Comparison of ENCODE assay signal across 33 mouse cellular contexts in the genomic region with DNA sequence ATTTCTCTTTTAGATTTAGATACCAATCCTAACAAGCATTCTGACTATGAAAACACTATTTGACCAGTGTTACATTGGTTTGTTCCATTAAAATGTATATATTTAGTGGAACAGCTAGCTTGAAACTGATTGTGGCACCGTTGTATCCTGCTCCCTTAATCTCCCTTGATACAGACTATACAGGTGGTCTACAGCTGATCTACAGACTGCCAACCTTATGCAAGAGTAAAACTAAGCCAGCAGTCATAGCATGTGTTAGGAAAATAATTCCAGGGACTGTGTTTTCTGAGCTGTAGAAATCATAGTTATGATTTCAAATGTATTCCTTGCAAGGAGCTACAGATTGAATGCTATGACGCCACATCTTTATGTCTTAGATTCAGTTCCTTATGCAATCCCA.
"Had no signal": no experiment of that assay in that cellular context is flagged by ENCODE, and none has a peak within 500 bp of the region (broad histone marks: within the 10 kb centered on the region; RNA-seq: fewer than 3 reads in every experiment).

No protein-coding gene starts in this region.

- H3K27me3 ChIP-seq: heart, embryonic 13.5 days; heart, embryonic 15.5 days; hindbrain, embryonic 12.5 days; hindbrain, embryonic 13.5 days; hindbrain, embryonic 15.5 days; intestine, embryonic 15.5 days; kidney, embryonic 15.5 days had no signal

- H3K27ac ChIP-seq: heart, embryonic 13.5 days; heart, embryonic 15.5 days; hindbrain, embryonic 10.5 days; hindbrain, embryonic 12.5 days; hindbrain, embryonic 13.5 days; hindbrain, embryonic 14.5 days; hindbrain, embryonic 15.5 days; hindbrain, postnatal 0 days; intestine, embryonic 15.5 days; kidney, embryonic 15.5 days; kidney, postnatal 0 days; layer of hippocampus, adult 2 months; left cerebral cortex, adult 2 months had no signal

- DNase-seq: heart, postnatal 10 days; heart, postnatal 14 days; heart, postnatal 36 days; heart, postnatal 4 days; kidney, adult 11 months; kidney, adult 18-20 months; kidney, adult 2 months; kidney, adult 8-10 months; kidney, adult 9 months; kidney, postnatal 10 days; kidney, postnatal 14 days; kidney, postnatal 25 days; kidney, postnatal 36 days; kidney, postnatal 4 days; layer of hippocampus, adult 9-11 months; layer of hippocampus, postnatal 36 days had no signal

- H3K9ac ChIP-seq: heart, embryonic 13.5 days; heart, embryonic 15.5 days; hindbrain, embryonic 12.5 days; hindbrain, embryonic 13.5 days; hindbrain, embryonic 14.5 days; hindbrain, embryonic 15.5 days; intestine, embryonic 15.5 days; kidney, embryonic 15.5 days had no signal

- H3K4me1 ChIP-seq: heart, embryonic 13.5 days; heart, embryonic 15.5 days; hindbrain, embryonic 10.5 days; hindbrain, embryonic 12.5 days; hindbrain, embryonic 13.5 days; hindbrain, embryonic 15.5 days; intestine, embryonic 15.5 days; kidney, embryonic 15.5 days had no signal

- H3K9me3 ChIP-seq: heart, embryonic 13.5 days; heart, embryonic 15.5 days; hindbrain, embryonic 10.5 days; hindbrain, embryonic 12.5 days; hindbrain, embryonic 13.5 days; hindbrain, embryonic 15.5 days; intestine, embryonic 15.5 days; kidney, embryonic 15.5 days had no signal

- H3K4me3 ChIP-seq: heart, embryonic 13.5 days; heart, embryonic 15.5 days; hindbrain, embryonic 10.5 days; hindbrain, embryonic 12.5 days; hindbrain, embryonic 13.5 days; hindbrain, embryonic 15.5 days; intestine, embryonic 15.5 days; kidney, embryonic 15.5 days; layer of hippocampus, adult 2 months; left cerebral cortex, adult 2 months had no signal

- ATAC-seq: hindbrain, embryonic 16.5 days; hindbrain, postnatal 0 days; inflammation-experienced regulatory T-cells, adult 6 months; intestine, embryonic 15.5 days; intestine, embryonic 16.5 days; intestine, postnatal 0 days had no signal

- H3K4me2 ChIP-seq: heart, embryonic 13.5 days; heart, embryonic 15.5 days; hindbrain, embryonic 12.5 days; hindbrain, embryonic 13.5 days; hindbrain, embryonic 14.5 days; hindbrain, embryonic 15.5 days; intestine, embryonic 15.5 days; kidney, embryonic 15.5 days had no signal

- H3K36me3 ChIP-seq: heart, embryonic 13.5 days; heart, embryonic 15.5 days; hindbrain, embryonic 10.5 days; hindbrain, embryonic 12.5 days; hindbrain, embryonic 13.5 days; hindbrain, embryonic 15.5 days; intestine, embryonic 15.5 days; kidney, embryonic 15.5 days had no signal
